Mouse (Mus musculus): ENCODE measurements around the gene Mfsd1. TPM values are rescaled to one million over a fixed set of nuclear protein-coding genes. Genes with fewer than 3 reads are reported as not detected.

The Mfsd1 gene
- 37.6 and 40.5 TPM in 2 replicates for polyA plus RNA-seq (2012; rRNA removed)

GRCm38 (mm10) chr3:67582273-67583124 lies at the start of gene Mfsd1:
Gene Mfsd1, plus strand, starts transcription at chr3:67582741.

Other genes starting within 250 kb of the Mfsd1 start
- gene Mlf1, start 208.6 kb upstream of the Mfsd1 start, polyA plus RNA-seq (2012; rRNA removed), result 15.1 and 16.3 TPM in 2 replicates
- not detected in 2 replicates for gene Gm17402, start 207.6 kb upstream of the Mfsd1 start, polyA plus RNA-seq (2012; rRNA removed)
- 38.9 and 40.3 TPM in 2 replicates for gene Gfm1, start 152.6 kb upstream of the Mfsd1 start, polyA plus RNA-seq (2012; rRNA removed)
- 18.5 and 43.9 TPM in 2 replicates for gene Lxn, start 118.8 kb upstream of the Mfsd1 start, polyA plus RNA-seq (2012; rRNA removed)
- gene Rarres1, start 67.2 kb upstream of the Mfsd1 start, polyA plus RNA-seq (2012; rRNA removed), result 0.44 and 0.96 TPM in 2 replicates

Measured in central nervous system, embryonic 11.5 days (tissue).